Comparison of ENCODE assay signal across 14 mouse cellular contexts in genomic region chr11:20857921-20858320, GRCm38 (mm10). TPM values are rescaled to one million over a fixed set of nuclear protein-coding genes. Genes with fewer than 3 reads are reported as not detected.
DNase-seq lines count a peak whose midpoint lies in the region; ATAC-seq and TF ChIP-seq lines count a peak whose summit lies in the region.
"Had no signal": no experiment of that assay in that cellular context is flagged by ENCODE, and none has a peak within 500 bp of the region (broad histone marks: within the 10 kb centered on the region; RNA-seq: fewer than 3 reads in every experiment).

No protein-coding gene starts in this region.

- 91% methylated on average over 4 of the region's 4 CpGs for WGBS in neural tube, embryonic 14.5 days

- H3K27ac ChIP-seq in layer of hippocampus, adult 2 months = peak overlapping the region; percentile 84
- H3K27ac ChIP-seq in cortical plate, adult 2 months (ENCODE audit: insufficient read depth, low read length) = peak overlapping the region; percentile 76
- H3K27ac ChIP-seq in neural tube, embryonic 14.5 days (ENCODE audit: low read depth, low read length) = peak overlapping the region; percentile 64; the same call in 1 of the 2 replicates

- DNase-seq in heart, adult 11 months = peak; percentile 92
- DNase-seq in heart, adult 9 months (ENCODE audit: low spot score in 2 of 2) = no peak
- no peak for DNase-seq in layer of hippocampus, adult 2 months (ENCODE audit: low spot score in 2 of 2)
- no peak for DNase-seq in layer of hippocampus, postnatal 14 days (ENCODE audit: low spot score in 2 of 2)
- DNase-seq in natural killer cell, adult 2 months (ENCODE audit: low spot score in 2 of 2) = no peak
- DNase-seq: cerebellum, adult 11 months; lung, postnatal 36 days; thymus, postnatal 36 days had no signal

- TF ChIP-seq CTCF in layer of hippocampus, adult 2 months (conservative IDR thresholded peaks at IDR 0.05) = no peak
- no peak for TF ChIP-seq CTCF in cortical plate, adult 2 months (IDR thresholded peaks at IDR 0.05; ENCODE audit: extremely low read depth, insufficient read depth, low read length)

- peaks cover 3% of the 10 kb centered on the region; the same call in 1 of the 2 replicates for H3K4me1 ChIP-seq in cortical plate, adult 2 months (ENCODE audit: control insufficient read depth, insufficient read depth, low read length)
- no peaks in the 10 kb centered on the region for H3K4me1 ChIP-seq in neural tube, embryonic 14.5 days (ENCODE audit: control insufficient read depth, insufficient read depth, low read length)

- TF ChIP-seq POLR2A in cortical plate, adult 2 months (IDR thresholded peaks at IDR 0.05; ENCODE audit: extremely low read depth, insufficient read depth, low read length) = no peak

- H3K9me3 ChIP-seq in neural tube, embryonic 14.5 days (ENCODE audit: control insufficient read depth, low read length) = no peaks in the 10 kb centered on the region
- H3K9me3 ChIP-seq: G1E; hindbrain, embryonic 12.5 days; midbrain, embryonic 13.5 days had no signal

- H3K36me3 ChIP-seq in neural tube, embryonic 14.5 days (ENCODE audit: control insufficient read depth, insufficient read depth, low read length) = no peaks in the 10 kb centered on the region
- H3K36me3 ChIP-seq: G1E; hindbrain, embryonic 12.5 days; midbrain, embryonic 13.5 days had no signal

- no peak for ATAC-seq in neural tube, embryonic 14.5 days (ENCODE audit: low read depth)
- no peak for ATAC-seq in monocyte, adult 5-6 weeks (replicated peaks; ENCODE audit: insufficient number of reproducible peaks, low FRiP score, low TSS enrichment, poor library complexity, severe bottlenecking)

- no peak overlapping the region for H3K9ac ChIP-seq in neural tube, embryonic 14.5 days (replicated peaks; ENCODE audit: low read depth, low read length)
- H3K9ac ChIP-seq: hindbrain, embryonic 12.5 days; midbrain, embryonic 13.5 days had no signal

- no peak overlapping the region for H3K4me2 ChIP-seq in neural tube, embryonic 14.5 days (ENCODE audit: low read depth, low read length)
- H3K4me2 ChIP-seq: hindbrain, embryonic 12.5 days; midbrain, embryonic 13.5 days had no signal

- H3K27me3 ChIP-seq in neural tube, embryonic 14.5 days (ENCODE audit: control insufficient read depth, insufficient read depth, low read length) = no peaks in the 10 kb centered on the region
- H3K27me3 ChIP-seq: midbrain, embryonic 13.5 days had no signal

- no peak overlapping the region for H3K4me3 ChIP-seq in layer of hippocampus, adult 2 months
- H3K4me3 ChIP-seq in cortical plate, adult 2 months (ENCODE audit: insufficient read depth, low read length) = no peak overlapping the region
- no peak overlapping the region for H3K4me3 ChIP-seq in neural tube, embryonic 14.5 days (ENCODE audit: low read depth, low read length)
- H3K4me3 ChIP-seq: hindbrain, embryonic 12.5 days; midbrain, embryonic 13.5 days had no signal

RNA-seq across cellular contexts. Expression of gene Lgalsl, which starts 27.1 kb away (rescaled TPM):
- 10 to 100 TPM; 75.8 to 76.3 TPM for total RNA-seq in layer of hippocampus, adult 2 months (2021)
- 10 to 100 TPM; 85.0 to 91.1 TPM for total RNA-seq in layer of hippocampus, postnatal 14 days (2021)
- 46.5 and 48.4 TPM in 2 replicates for polyA plus RNA-seq in cortical plate, adult 2 months (2012; rRNA removed)
- polyA plus RNA-seq in neural tube, embryonic 14.5 days (2014; fragmentation: Nextera tagmentation; extraction: Ambion mirVana) = 66.1 and 70.4 TPM in 2 replicates
- 2.4 to 11.7 TPM (median 3.9 TPM) in 3 replicates for total RNA-seq in monocyte, adult 5-6 weeks (2017)
- polyA plus RNA-seq: G1E had no signal
